Mouse (Mus musculus) erythroblast, embryonic 14.5 days (primary cell): ENCODE measurements around the gene Isyna1.

ENCODE experiments used
- GATA1 ChIP-seq: IDR thresholded peaks from 2 replicates; pipeline ENCODE4 v1.6.1; 2012; ENCODE audit warnings: low read length, inconsistent platforms, mixed read lengths
- TAL1 ChIP-seq: IDR thresholded peaks from 3 replicates; pipeline ENCODE4 v1.6.1; 2012; ENCODE audit warnings: low read length, inconsistent platforms, mixed read lengths

GRCm38 (mm10) chr8:70596775-70597416, 2.7 kb downstream of the Isyna1 start:
- no peak for TF ChIP-seq TAL1
- no peak for TF ChIP-seq GATA1
